Mouse (Mus musculus) liver, adult 2 months (tissue): ENCODE measurements around the gene Prx.

ENCODE experiments used
- CTCF ChIP-seq: fragments of 200-500 bp; IDR thresholded peaks from 2 replicates; pipeline ENCODE4 v1.5.1; 2011; ENCODE audit warnings: low read depth, low read length, control low read depth
- POLR2A ChIP-seq: fragments of 200-500 bp; IDR thresholded peaks from 2 replicates; pipeline ENCODE4 v1.6.1; 2011; ENCODE audit warnings: low read length, control low read depth; ENCODE audit not compliant: insufficient read depth; ENCODE audit errors: extremely low read depth

DNA sequence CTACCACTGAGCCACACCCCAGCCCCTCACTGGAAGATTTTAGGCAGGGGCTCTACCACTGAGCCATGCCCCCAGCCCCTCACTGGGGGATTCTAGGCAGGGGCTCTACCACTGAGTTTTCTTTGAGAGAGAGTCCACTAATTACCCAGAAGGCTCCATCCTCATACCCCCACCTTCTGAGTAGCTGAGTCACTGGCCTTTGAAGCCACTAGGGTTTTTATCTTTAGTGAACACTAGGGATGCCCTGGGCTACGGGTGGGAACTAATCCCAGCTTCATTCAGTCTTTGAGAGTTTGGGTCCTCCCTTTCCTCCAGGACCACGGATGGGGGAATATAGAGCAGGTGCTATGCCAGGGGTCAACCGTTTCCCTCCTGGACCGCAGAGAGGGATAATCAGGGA is 40.5 kb upstream of the Prx start:
- TF ChIP-seq CTCF, result no peak
- no peak for TF ChIP-seq POLR2A
